Mouse (Mus musculus): Measurements from ENCODE around the gene Slfn8. TPM values are rescaled to one million over a fixed set of nuclear protein-coding genes. Genes with fewer than 3 reads are reported as not detected.
"Not testable (repeated sequence)": the region's sequence is repeated elsewhere in the genome, so short reads cannot be mapped to it uniquely, and the experiment has no call there.

Slfn8 gene
- under 1 TPM; 0.22 to 0.46 TPM for total RNA-seq (2021)
- long read RNA-seq, experiment 1, result 0 reads
- long read RNA-seq, experiment 2, result 0 reads

- intact Hi-C loops (cut with DNase I), result no loop called here
- peak; percentile 26 to 27 for DNase-seq
These were observed at the start of gene Slfn8 for GRCm38 (mm10) chr11:83020621-83021020. Slfn8 (minus strand) TSS chr11:83020810.

- no peak for DNase-seq
- intact Hi-C loops (cut with DNase I), result no loop called here
These were observed 47.5 kb upstream of the Slfn8 start for GRCm38 (mm10) chr11:83067982-83068694.

GRCm38 (mm10) chr11:83066640-83067531 lies 46.3 kb upstream of the Slfn8 start:
- intact Hi-C loops (cut with DNase I), result no loop called here
- DNase-seq, result peak; percentile 24 to 57

DNA sequence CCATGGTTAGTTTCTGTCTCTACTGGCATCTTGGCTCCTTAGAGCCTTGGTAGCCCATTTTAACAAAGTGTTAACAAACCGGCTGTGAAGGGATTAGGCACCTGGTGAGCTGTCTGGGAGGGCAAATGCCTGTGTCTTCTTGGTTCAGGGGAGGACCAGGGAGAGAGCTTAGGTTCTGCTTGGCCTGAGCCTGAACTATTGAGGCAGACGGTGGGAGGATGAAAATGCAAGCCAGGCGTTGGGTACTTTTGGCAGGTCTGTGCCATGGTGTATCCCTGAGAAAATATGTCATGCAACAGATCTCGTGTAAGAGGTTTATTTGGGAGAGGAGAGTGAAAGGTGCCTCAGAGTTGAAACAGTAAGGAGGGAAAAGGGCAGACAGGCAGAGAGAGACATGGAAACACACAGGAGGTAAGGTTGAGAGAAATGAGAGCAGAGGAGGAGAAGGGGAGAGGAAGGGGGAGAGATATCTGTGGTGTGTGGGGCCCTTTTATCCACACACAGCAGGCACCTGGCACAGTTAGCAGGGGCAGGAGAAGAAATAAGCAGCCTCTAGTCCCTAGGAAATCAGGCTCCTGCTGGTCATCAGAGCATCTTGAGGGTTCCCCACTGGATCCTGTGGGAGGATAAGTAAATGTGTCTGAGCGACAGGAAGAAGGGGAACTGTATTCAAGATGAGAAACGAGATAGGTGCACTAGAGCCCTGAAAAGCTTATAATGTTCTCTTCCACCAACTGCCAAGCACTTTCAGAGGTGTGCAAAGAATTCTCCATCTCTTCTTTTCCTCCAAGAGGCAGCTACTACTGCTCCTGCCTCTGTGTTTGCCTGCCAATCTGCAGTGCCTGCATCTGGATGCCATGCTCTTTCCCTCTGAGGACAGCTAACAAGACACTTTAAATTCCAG lies 45.1 kb upstream of the Slfn8 start:
- intact Hi-C loops (cut with DNase I), result no loop called here
- DNase-seq, result no peak

GRCm38 (mm10) chr11:83064946-83065345 lies 44.3 kb upstream of the Slfn8 start, which contains the start of gene Slfn2:
Slfn2 (plus strand) TSS chr11:83065112.
- intact Hi-C loops (cut with DNase I), result loop anchor here (5.0 kb wide), 1 partner anchor 47 kb away; no protein-coding TSS in a partner anchor

GRCm38 (mm10) chr11:83063941-83064349 lies 43.3 kb upstream of the Slfn8 start:
- intact Hi-C loops (cut with DNase I), result loop anchor here (5.0 kb wide), 1 partner anchor 48 kb away; no protein-coding TSS in a partner anchor
- DNase-seq, result no peak

More at GRCm38 (mm10) chr11:83064946-83065345, 44.3 kb upstream of the Slfn8 start, which contains the start of gene Slfn2:
- no peak for DNase-seq

GRCm38 (mm10) chr11:83063126-83063525 lies 42.5 kb upstream of the Slfn8 start:
- intact Hi-C loops (cut with DNase I), result loop anchor here (5.0 kb wide), 1 partner anchor 49 kb away; no protein-coding TSS in a partner anchor
- no peak for DNase-seq

- intact Hi-C loops (cut with DNase I), result loop anchor here (5.0 kb wide), 1 partner anchor 50 kb away; no protein-coding TSS in a partner anchor
These were observed 41.2 kb upstream of the Slfn8 start for GRCm38 (mm10) chr11:83061806-83062205.

DNA sequence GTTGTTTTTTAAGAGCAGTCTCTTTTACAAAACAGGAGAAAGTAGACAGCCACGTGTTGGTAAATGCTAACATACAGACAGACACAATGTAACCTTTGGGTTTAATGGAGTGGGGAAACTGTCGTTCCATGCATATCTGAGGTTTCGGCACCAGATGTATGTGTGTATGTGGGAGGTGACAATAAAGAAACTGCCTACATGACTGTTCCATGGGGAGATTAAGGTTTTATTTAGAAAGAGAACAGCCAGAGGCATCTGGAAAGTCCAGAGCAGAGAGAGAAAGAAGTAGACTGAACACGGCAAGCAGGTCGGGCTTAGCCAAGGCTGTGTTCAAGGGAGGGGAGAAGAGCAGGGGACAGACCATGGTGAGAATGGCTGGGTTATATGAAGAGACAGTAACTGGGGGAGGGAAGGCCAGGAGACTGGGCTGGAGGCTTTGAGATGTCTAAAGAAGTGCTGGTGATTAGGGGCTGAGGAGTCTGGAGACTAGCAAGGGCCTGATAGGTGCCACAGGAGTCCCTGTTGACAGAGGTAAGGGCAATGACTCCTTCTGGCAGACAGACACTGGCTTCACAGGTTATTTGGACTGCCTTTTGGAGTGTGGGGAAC lies 39.9 kb upstream of the Slfn8 start:
- no peak for DNase-seq
- intact Hi-C loops (cut with DNase I), result loop anchor here (5.0 kb wide), 1 partner anchor 52 kb away; no protein-coding TSS in a partner anchor

More at GRCm38 (mm10) chr11:83061806-83062205, 41.2 kb upstream of the Slfn8 start:
- no peak for DNase-seq

- peak; percentile 65 to 75 for DNase-seq
- intact Hi-C loops (cut with DNase I), result no loop called here
These were observed 37.3 kb upstream of the Slfn8 start for GRCm38 (mm10) chr11:83057863-83058262.

DNA sequence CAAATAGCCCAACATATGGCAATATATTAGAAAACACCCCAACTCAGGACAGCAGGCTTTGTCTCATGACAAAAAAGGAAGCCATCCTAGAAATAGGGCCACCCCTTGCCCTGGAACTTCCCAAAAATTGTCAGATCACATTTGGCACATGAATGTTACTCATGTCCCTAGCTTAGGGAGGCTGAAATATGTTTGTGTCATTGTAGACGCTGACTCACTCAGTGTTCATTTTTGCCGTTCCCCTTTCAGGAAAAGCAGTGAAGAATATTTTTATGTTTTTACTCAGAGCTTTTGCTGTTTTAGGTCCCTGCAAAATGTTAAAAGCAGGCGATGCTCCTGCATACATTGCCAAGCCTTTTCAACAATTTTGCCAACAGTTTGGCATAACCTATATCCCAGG lies 25.0 kb upstream of the Slfn8 start:
- no peak for DNase-seq
- intact Hi-C loops (cut with DNase I), result no loop called here

GRCm38 (mm10) chr11:83043891-83044290 lies 23.3 kb upstream of the Slfn8 start:
- no peak for DNase-seq
- intact Hi-C loops (cut with DNase I), result loop anchor here (5.0 kb wide), 2 partner anchors 72 to 127 kb away; no protein-coding TSS in a partner anchor

DNA sequence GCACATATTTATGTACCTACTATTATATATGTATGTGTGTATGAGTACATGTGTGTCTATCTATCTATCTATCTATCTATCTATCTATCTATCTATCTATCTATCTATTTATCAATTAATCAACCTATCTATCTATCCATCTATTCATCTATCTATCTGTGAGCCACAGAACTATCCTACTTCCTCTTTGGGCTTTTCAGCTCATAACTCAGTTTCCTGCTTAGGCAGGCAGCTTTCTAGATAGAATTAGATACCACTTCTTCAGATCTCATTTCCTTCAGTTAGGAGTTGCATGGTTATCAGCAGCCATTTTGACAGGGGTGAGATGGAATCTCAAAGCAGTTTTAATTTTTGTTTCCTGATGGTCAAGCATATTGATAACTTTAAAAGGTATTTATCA lies 20.4 kb upstream of the Slfn8 start:
- intact Hi-C loops (cut with DNase I), result loop anchor here (5.0 kb wide), 2 partner anchors 69 to 124 kb away; no protein-coding TSS in a partner anchor
- DNase-seq, result no peak

- intact Hi-C loops (cut with DNase I), result loop anchor here (5.0 kb wide), 2 partner anchors 68 to 123 kb away; no protein-coding TSS in a partner anchor
These were observed 19.7 kb upstream of the Slfn8 start for GRCm38 (mm10) chr11:83040325-83040724.

GRCm38 (mm10) chr11:83039796-83040195 lies 19.2 kb upstream of the Slfn8 start:
- peak in 1 of 2 experiments; percentile 6 for DNase-seq
- intact Hi-C loops (cut with DNase I), result loop anchor here (5.0 kb wide), 2 partner anchors 67 to 122 kb away; no protein-coding TSS in a partner anchor

More at GRCm38 (mm10) chr11:83040325-83040724, 19.7 kb upstream of the Slfn8 start:
- DNase-seq, result no peak

DNA sequence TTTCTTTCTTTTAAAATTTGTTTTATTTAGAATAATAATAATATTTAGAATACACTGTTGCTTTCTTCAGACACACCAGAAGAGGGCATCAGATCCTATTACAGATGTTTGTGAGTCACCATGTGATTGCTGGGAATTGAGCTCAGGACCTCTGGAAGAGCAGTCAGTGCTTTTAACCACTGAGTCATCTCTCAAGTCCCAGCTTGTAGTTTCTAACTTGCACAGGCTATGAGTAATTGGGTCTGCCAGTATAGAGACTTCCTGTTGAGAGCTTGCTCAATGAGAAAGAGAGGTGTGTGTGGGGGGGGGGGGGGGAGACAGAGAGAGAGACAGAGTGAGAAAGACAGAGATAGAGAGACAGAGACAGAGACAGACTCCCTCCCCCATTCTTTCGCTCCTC lies 18.5 kb upstream of the Slfn8 start:
- no peak for DNase-seq
- intact Hi-C loops (cut with DNase I), result no loop called here

DNA sequence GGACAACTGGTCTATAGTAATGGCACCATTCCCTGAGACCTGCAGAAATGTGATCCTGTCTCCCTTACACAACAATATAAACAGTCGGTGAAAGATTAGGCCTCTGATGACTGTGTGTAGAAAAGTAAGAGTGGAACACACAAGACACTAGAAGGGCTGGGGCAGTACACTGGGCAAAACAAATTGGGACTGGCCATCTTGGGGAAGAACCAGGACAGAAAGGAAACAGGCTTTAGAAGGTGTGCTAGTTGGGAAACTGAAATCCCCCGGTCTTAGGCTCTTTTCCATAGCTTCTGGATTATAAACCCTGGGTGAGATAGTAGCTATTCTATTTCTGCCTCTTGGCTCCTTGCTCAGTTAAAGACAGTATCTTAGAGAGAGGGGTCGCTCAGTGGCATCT lies 18.1 kb upstream of the Slfn8 start:
- DNase-seq; intact Hi-C loops (cut with DNase I): not testable (repeated sequence)

GRCm38 (mm10) chr11:83019561-83020519 lies 770 bp downstream of the Slfn8 start:
- intact Hi-C loops (cut with DNase I); DNase-seq: not testable (repeated sequence)
